Mouse (Mus musculus): ENCODE results near the gene Cd1d1.

- TF ChIP-seq POLR2A (IDR thresholded peaks at IDR 0.05; ENCODE audit: low read depth, low read length) = no peak
- no peak for TF ChIP-seq CTCF (IDR thresholded peaks at IDR 0.05; ENCODE audit: extremely low read depth, insufficient read length, insufficient replicate concordance, low read depth, low read length)
Observed at GRCm38 (mm10) chr3:86975150-86975549, 24.1 kb downstream of the Cd1d1 start.
